Mouse (Mus musculus): ENCODE measurements at regions not wholly inside any gene's neighbourhood (a gene's known extent, or its start where the extent isn't known, plus 50 kb on each side); places are given as distances from the start of the nearest gene placed in this dataset.
"Not testable (repeated sequence)": the region's sequence is repeated elsewhere in the genome, so short reads cannot be mapped to it uniquely, and the experiment has no call there.

GRCm38 (mm10) chr1:112486046-112486445 lies 621.3 kb upstream of the Dsel start:
- H3K9me3 ChIP-seq (replicated peaks); H3K36me3 ChIP-seq; H3K27me3 ChIP-seq (ENCODE audit: low read depth, poor library complexity, severe bottlenecking); H3K4me3 ChIP-seq; H3K4me1 ChIP-seq; H3K27ac ChIP-seq (replicated peaks); DNase-seq (ENCODE audit: low spot score): not testable (repeated sequence)
- 87% methylated on average over 5 of the region's 5 CpGs for WGBS

GRCm38 (mm10) chr1:112456047-112456446 lies 591.3 kb upstream of the Dsel start:
- no peak overlapping the region for H3K27ac ChIP-seq (replicated peaks)
- H3K4me1 ChIP-seq = no peaks in the 10 kb centered on the region
- WGBS = 38% methylated on average over 11 of the region's 11 CpGs
- H3K4me3 ChIP-seq = no peak overlapping the region
- H3K36me3 ChIP-seq = no peaks in the 10 kb centered on the region
- no peaks in the 10 kb centered on the region for H3K27me3 ChIP-seq (ENCODE audit: low read depth, poor library complexity, severe bottlenecking)
- peak; percentile 58 for DNase-seq (ENCODE audit: low spot score)
- H3K9me3 ChIP-seq (replicated peaks) = no peaks in the 10 kb centered on the region

- Histone ChIP-seq H3K27me3 (ENCODE audit: low read depth, poor library complexity, severe bottlenecking) (no peaks in the 10 kb centered on the region), H3K9me3 (replicated peaks) (no peaks in the 10 kb centered on the region), H3K4me1 (no peaks in the 10 kb centered on the region), H3K36me3 (no peaks in the 10 kb centered on the region), H3K4me3 (no peak overlapping the region), H3K27ac (replicated peaks) (no peak overlapping the region)
- DNase-seq (ENCODE audit: low spot score) = no peak
These were observed 587.7 kb upstream of the Dsel start for GRCm38 (mm10) chr1:112452390-112452789.

- Histone ChIP-seq H3K27ac (replicated peaks) (no peak overlapping the region), H3K27me3 (ENCODE audit: low read depth, poor library complexity, severe bottlenecking) (no peaks in the 10 kb centered on the region), H3K9me3 (replicated peaks) (no peaks in the 10 kb centered on the region), H3K36me3 (no peaks in the 10 kb centered on the region), H3K4me1 (no peaks in the 10 kb centered on the region), H3K4me3 (no peak overlapping the region)
- DNase-seq (ENCODE audit: low spot score) = no peak
- WGBS = 32% methylated on average over 2 of the region's 2 CpGs
These were observed 586.9 kb upstream of the Dsel start for GRCm38 (mm10) chr1:112451622-112452021.

GRCm38 (mm10) chr1:112439109-112439508 lies 574.4 kb upstream of the Dsel start:
- H3K27me3 ChIP-seq (ENCODE audit: low read depth, poor library complexity, severe bottlenecking) = no peaks in the 10 kb centered on the region
- H3K4me1 ChIP-seq = no peaks in the 10 kb centered on the region
- no peak overlapping the region for H3K27ac ChIP-seq (replicated peaks)
- no peaks in the 10 kb centered on the region for H3K9me3 ChIP-seq (replicated peaks)
- WGBS = 64% methylated on average over 2 of the region's 2 CpGs
- no peak for DNase-seq (ENCODE audit: low spot score)
- H3K36me3 ChIP-seq = no peaks in the 10 kb centered on the region
- no peak overlapping the region for H3K4me3 ChIP-seq

GRCm38 (mm10) chr1:112416350-112417083 lies 551.8 kb upstream of the Dsel start:
- Histone ChIP-seq H3K27me3 (ENCODE audit: low read depth, poor library complexity, severe bottlenecking) (peaks cover 19% of the 10 kb centered on the region), H3K4me1 (0 out of 2 replicates have a peak, but pooled peaks cover 4% of the 10 kb centered on the region), H3K27ac (replicated peaks) (no peak overlapping the region; the same call in 1 of the 2 replicates), H3K9me3 (replicated peaks) (no peaks in the 10 kb centered on the region), H3K36me3 (no peaks in the 10 kb centered on the region), H3K4me3 (peak overlapping the region; percentile 68)
- WGBS = 3% methylated on average over 37 of the region's 37 CpGs
- peak; percentile 69 for DNase-seq (ENCODE audit: low spot score)

- no peaks in the 10 kb centered on the region for H3K4me1 ChIP-seq
- H3K36me3 ChIP-seq = no peaks in the 10 kb centered on the region
- H3K27ac ChIP-seq (replicated peaks) = no peak overlapping the region
- no peak overlapping the region for H3K4me3 ChIP-seq
- H3K9me3 ChIP-seq (replicated peaks) = no peaks in the 10 kb centered on the region
- no peaks in the 10 kb centered on the region for H3K27me3 ChIP-seq (ENCODE audit: low read depth, poor library complexity, severe bottlenecking)
- peak; percentile 50 for DNase-seq (ENCODE audit: low spot score)
- WGBS = 40% methylated on average over 3 of the region's 3 CpGs
These were observed 524.1 kb upstream of the Dsel start for GRCm38 (mm10) chr1:112388807-112389206.

- H3K27ac ChIP-seq (replicated peaks) = no peak overlapping the region
- no peaks in the 10 kb centered on the region for H3K27me3 ChIP-seq (ENCODE audit: low read depth, poor library complexity, severe bottlenecking)
- no peak overlapping the region for H3K4me3 ChIP-seq
- H3K4me1 ChIP-seq = no peaks in the 10 kb centered on the region
- 65% methylated on average over 1 of the region's 1 CpGs for WGBS
- no peaks in the 10 kb centered on the region for H3K36me3 ChIP-seq
- no peaks in the 10 kb centered on the region for H3K9me3 ChIP-seq (replicated peaks)
- DNase-seq (ENCODE audit: low spot score) = no peak
These were observed 519.3 kb upstream of the Dsel start for GRCm38 (mm10) chr1:112384015-112384414.

- WGBS = 19% methylated on average over 2 of the region's 2 CpGs
- DNase-seq (ENCODE audit: low spot score) = no peak
These were observed 515.0 kb upstream of the Dsel start for GRCm38 (mm10) chr1:112379651-112380264.

GRCm38 (mm10) chr1:112378660-112379059 lies 513.9 kb upstream of the Dsel start:
- Histone ChIP-seq H3K27me3 (ENCODE audit: low read depth, poor library complexity, severe bottlenecking) (no peaks in the 10 kb centered on the region), H3K27ac (replicated peaks) (no peak overlapping the region), H3K36me3 (no peaks in the 10 kb centered on the region), H3K4me3 (no peak overlapping the region), H3K4me1 (no peaks in the 10 kb centered on the region), H3K9me3 (replicated peaks) (no peaks in the 10 kb centered on the region)
- 13% methylated on average over 2 of the region's 2 CpGs for WGBS
- DNase-seq (ENCODE audit: low spot score) = peak; percentile 25

More at GRCm38 (mm10) chr1:112379651-112380264, 515.0 kb upstream of the Dsel start:
- H3K27me3 ChIP-seq (ENCODE audit: low read depth, poor library complexity, severe bottlenecking) = no peaks in the 10 kb centered on the region
- no peaks in the 10 kb centered on the region for H3K9me3 ChIP-seq (replicated peaks)
- no peaks in the 10 kb centered on the region for H3K36me3 ChIP-seq
- no peak overlapping the region for H3K27ac ChIP-seq (replicated peaks)
- H3K4me3 ChIP-seq = no peak overlapping the region
- H3K4me1 ChIP-seq = no peaks in the 10 kb centered on the region

GRCm38 (mm10) chr1:112355816-112356215 lies 491.1 kb upstream of the Dsel start:
- 92% methylated on average over 1 of the region's 1 CpGs for WGBS
- no peaks in the 10 kb centered on the region for H3K4me1 ChIP-seq
- no peaks in the 10 kb centered on the region for H3K9me3 ChIP-seq (replicated peaks)
- DNase-seq (ENCODE audit: low spot score) = no peak
- H3K4me3 ChIP-seq = no peak overlapping the region
- H3K27me3 ChIP-seq (ENCODE audit: low read depth, poor library complexity, severe bottlenecking) = no peaks in the 10 kb centered on the region
- no peaks in the 10 kb centered on the region for H3K36me3 ChIP-seq
- no peak overlapping the region for H3K27ac ChIP-seq (replicated peaks)

Measured in midbrain, embryonic 10.5 days (tissue).